Mouse (Mus musculus): ENCODE data around the gene Myl6b. TPM values are rescaled to one million over a fixed set of nuclear protein-coding genes. Genes with fewer than 3 reads are reported as not detected.
A peak's percentile ranks its signal among the peaks of the same experiment; 100 is the strongest.

Gene Myl6b
- polyA plus RNA-seq (2015; fragmentation: Nextera tagmentation; extraction: Ambion mirVana), result 1.8 and 2.0 TPM in 2 replicates

DNA sequence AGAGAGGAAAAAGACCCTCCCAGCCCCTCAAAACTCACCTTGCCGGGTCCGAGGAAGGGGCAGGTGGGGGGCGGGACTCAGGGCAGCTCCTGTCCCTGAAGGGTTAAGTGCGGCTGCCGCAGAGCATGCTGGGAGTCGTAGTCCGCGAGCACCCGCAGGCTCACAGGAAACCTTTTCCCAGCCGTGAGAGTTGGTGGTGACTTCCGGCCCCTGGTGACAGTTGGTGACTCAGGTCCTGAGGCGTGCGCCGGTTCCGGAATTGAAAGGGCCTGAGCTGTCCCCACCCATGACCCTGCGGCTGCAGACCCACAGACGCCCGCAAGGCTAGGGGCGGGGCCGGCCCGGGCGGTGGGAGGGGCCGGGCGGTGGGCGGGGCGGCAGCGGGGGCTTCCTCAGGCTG is at the start of gene Myl6b:
TSS of gene Myl6b (minus strand) at position 96 of the 400 bp plus-strand sequence.
- Histone ChIP-seq H3K36me3 (ENCODE audit: control insufficient read depth, insufficient read depth) (no peaks in the 10 kb centered on the region), H3K27ac (ENCODE audit: low read length) (peak within 1 kb of the TSS; percentile 86), H3K9ac (ENCODE audit: low read depth, low read length) (peak within 1 kb of the TSS; percentile 74), H3K27me3 (ENCODE audit: control insufficient read depth, insufficient read depth, low read depth, low read length) (no peaks in the 10 kb centered on the region), H3K4me2 (ENCODE audit: low read depth, low read length) (peak within 1 kb of the TSS; percentile 90), H3K4me3 (ENCODE audit: low read depth, low read length) (peak within 1 kb of the TSS; percentile 71), H3K9me3 (replicated peaks; ENCODE audit: control insufficient read depth, low read length) (no peaks in the 10 kb centered on the region), H3K4me1 (ENCODE audit: control insufficient read depth, low read depth, low read length) (peaks cover 33% of the 10 kb centered on the region)
- under 1% methylated on average over 27 of the region's 27 CpGs for WGBS (ENCODE audit: insufficient replicate concordance)
- ATAC-seq (ENCODE audit: low read depth), result peak; percentile 88

DNA sequence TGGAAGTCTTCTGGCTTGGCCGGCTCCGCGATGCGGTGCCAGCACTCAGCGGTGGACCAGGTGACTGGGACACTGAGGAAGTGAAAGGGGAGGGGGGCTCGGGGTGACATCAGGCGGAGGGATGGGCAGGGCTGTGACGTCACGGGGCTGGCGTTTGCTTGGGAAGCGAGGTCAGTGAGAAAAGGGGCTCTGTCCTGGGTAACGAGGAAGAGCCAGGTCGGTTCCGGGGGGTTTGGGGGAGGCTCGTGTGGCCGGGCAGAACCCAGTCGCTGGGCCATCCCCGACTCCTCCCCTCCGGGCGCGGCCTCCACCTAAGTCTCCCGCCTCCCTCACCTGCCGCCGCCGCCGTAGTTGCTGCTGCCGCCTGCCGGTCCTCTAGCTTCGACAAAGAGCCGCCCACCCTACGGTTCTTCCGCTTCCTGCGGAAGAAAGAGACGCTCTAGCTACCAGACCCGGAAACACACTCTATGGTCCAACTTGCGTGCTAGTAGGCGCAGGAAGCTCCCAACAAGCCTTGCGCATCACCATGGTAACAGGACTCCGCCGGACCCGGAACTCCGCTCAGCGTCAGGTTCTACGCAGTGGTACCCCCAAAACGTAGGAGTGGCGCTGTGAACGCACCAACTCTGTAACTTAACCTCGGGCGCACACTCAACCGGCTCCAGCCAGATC is 49.0 kb upstream of the Myl6b start, which contains the start of gene Zc3h10:
TSS of gene Zc3h10 (minus strand) at position 414 of the 672 bp plus-strand sequence.
- peak; percentile 87 for ATAC-seq (ENCODE audit: low read depth)
- peak within 1 kb of the TSS; percentile 83 for H3K27ac ChIP-seq (ENCODE audit: low read length)
- H3K36me3 ChIP-seq (ENCODE audit: control insufficient read depth, insufficient read depth), result peaks cover 22% of the 10 kb centered on the region
- peak within 1 kb of the TSS; percentile 86 for H3K4me2 ChIP-seq (ENCODE audit: low read depth, low read length)
- peak within 1 kb of the TSS; percentile 81 for H3K9ac ChIP-seq (ENCODE audit: low read depth, low read length)
- no peaks in the 10 kb centered on the region for H3K9me3 ChIP-seq (replicated peaks; ENCODE audit: control insufficient read depth, low read length)
- under 1% methylated on average over 50 of the region's 50 CpGs for WGBS (ENCODE audit: insufficient replicate concordance)
- no peaks in the 10 kb centered on the region for H3K27me3 ChIP-seq (ENCODE audit: control insufficient read depth, insufficient read depth, low read depth, low read length)
- H3K4me3 ChIP-seq (ENCODE audit: low read depth, low read length), result peak within 1 kb of the TSS; percentile 75
- peaks cover 12% of the 10 kb centered on the region for H3K4me1 ChIP-seq (ENCODE audit: control insufficient read depth, low read depth, low read length)

DNA sequence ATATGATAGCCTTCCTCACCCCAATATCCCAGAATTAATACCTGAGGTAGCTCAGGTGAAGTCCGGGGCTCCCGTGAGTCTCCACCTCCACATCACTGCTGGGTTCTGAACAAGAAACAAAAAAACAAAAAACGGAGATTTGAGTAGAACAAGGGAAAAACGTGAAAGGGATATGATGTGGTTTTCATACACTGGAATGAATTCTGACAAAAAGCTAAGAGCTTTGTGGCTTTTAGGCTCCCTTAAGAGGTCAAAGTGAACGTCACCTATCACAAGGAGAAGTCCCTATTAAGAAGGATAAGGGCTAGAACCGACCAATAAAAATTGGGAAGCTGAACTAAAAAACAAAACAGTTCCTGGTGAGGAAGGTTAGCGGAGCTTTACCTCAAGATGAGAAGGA is 48.3 kb upstream of the Myl6b start:
- WGBS (ENCODE audit: insufficient replicate concordance), result 8% methylated on average over 7 of the region's 7 CpGs
- H3K36me3 ChIP-seq (ENCODE audit: control insufficient read depth, insufficient read depth), result peaks cover 22% of the 10 kb centered on the region
- peak overlapping the region; percentile 75 for H3K4me3 ChIP-seq (ENCODE audit: low read depth, low read length)
- H3K4me1 ChIP-seq (ENCODE audit: control insufficient read depth, low read depth, low read length), result peaks cover 12% of the 10 kb centered on the region
- no peak for ATAC-seq (ENCODE audit: low read depth)
- peak overlapping the region; percentile 86 for H3K4me2 ChIP-seq (ENCODE audit: low read depth, low read length)
- no peaks in the 10 kb centered on the region for H3K9me3 ChIP-seq (replicated peaks; ENCODE audit: control insufficient read depth, low read length)
- H3K9ac ChIP-seq (ENCODE audit: low read depth, low read length), result peak overlapping the region; percentile 81
- peak overlapping the region; percentile 83 for H3K27ac ChIP-seq (ENCODE audit: low read length)
- no peaks in the 10 kb centered on the region for H3K27me3 ChIP-seq (ENCODE audit: control insufficient read depth, insufficient read depth, low read depth, low read length)

DNA sequence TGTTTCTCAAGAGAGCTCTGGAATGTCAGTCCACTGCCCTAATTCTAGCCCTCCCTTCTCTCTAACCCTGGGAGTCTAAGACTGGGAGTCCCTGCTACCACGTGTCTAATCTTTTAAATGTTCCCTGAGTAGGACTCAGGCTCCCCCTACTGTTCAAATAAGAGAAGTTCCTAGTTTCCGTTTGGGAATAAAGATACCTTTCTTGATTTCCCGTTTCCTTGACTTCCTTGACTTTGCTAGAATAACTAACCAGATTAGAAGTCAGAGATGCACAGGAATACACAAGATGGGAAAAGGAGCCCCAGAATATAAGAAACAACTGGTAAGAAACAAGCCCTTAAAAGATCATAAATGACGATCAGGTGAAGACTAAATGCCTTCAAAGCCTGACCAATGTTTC is 47.9 kb upstream of the Myl6b start:
- Histone ChIP-seq H3K9me3 (replicated peaks; ENCODE audit: control insufficient read depth, low read length) (no peaks in the 10 kb centered on the region), H3K9ac (ENCODE audit: low read depth, low read length) (peak overlapping the region; percentile 81)

GRCm38 (mm10) chr10:128545570-128545898 is 47.0 kb upstream of the Myl6b start:
- Histone ChIP-seq H3K4me2 (ENCODE audit: low read depth, low read length) (no peak overlapping the region), H3K9me3 (replicated peaks; ENCODE audit: control insufficient read depth, low read length) (no peaks in the 10 kb centered on the region), H3K9ac (ENCODE audit: low read depth, low read length) (no peak overlapping the region), H3K4me1 (ENCODE audit: control insufficient read depth, low read depth, low read length) (peaks cover 12% of the 10 kb centered on the region), H3K27ac (ENCODE audit: low read length) (no peak overlapping the region), H3K4me3 (ENCODE audit: low read depth, low read length) (no peak overlapping the region), H3K36me3 (ENCODE audit: control insufficient read depth, insufficient read depth) (peaks cover 22% of the 10 kb centered on the region), H3K27me3 (ENCODE audit: control insufficient read depth, insufficient read depth, low read depth, low read length) (no peaks in the 10 kb centered on the region)
- no peak for ATAC-seq (ENCODE audit: low read depth)
- WGBS (ENCODE audit: insufficient replicate concordance), result 82% methylated on average over 3 of the region's 3 CpGs

More for the DNA sequence above, 47.9 kb upstream of the Myl6b start:
- Histone ChIP-seq H3K27me3 (ENCODE audit: control insufficient read depth, insufficient read depth, low read depth, low read length) (no peaks in the 10 kb centered on the region), H3K4me3 (ENCODE audit: low read depth, low read length) (peak overlapping the region; percentile 75), H3K36me3 (ENCODE audit: control insufficient read depth, insufficient read depth) (peaks cover 22% of the 10 kb centered on the region), H3K27ac (ENCODE audit: low read length) (peak overlapping the region; percentile 83), H3K4me2 (ENCODE audit: low read depth, low read length) (peak overlapping the region; percentile 86), H3K4me1 (ENCODE audit: control insufficient read depth, low read depth, low read length) (peaks cover 12% of the 10 kb centered on the region)
- no peak for ATAC-seq (ENCODE audit: low read depth)
- 5% methylated on average over 4 of the region's 4 CpGs for WGBS (ENCODE audit: insufficient replicate concordance)

- Histone ChIP-seq H3K4me1 (ENCODE audit: control insufficient read depth, low read depth, low read length) (peaks cover 12% of the 10 kb centered on the region), H3K27me3 (ENCODE audit: control insufficient read depth, insufficient read depth, low read depth, low read length) (no peaks in the 10 kb centered on the region), H3K27ac (ENCODE audit: low read length) (no peak overlapping the region), H3K9ac (ENCODE audit: low read depth, low read length) (no peak overlapping the region), H3K4me3 (ENCODE audit: low read depth, low read length) (no peak overlapping the region), H3K4me2 (ENCODE audit: low read depth, low read length) (no peak overlapping the region), H3K36me3 (ENCODE audit: control insufficient read depth, insufficient read depth) (peaks cover 22% of the 10 kb centered on the region), H3K9me3 (replicated peaks; ENCODE audit: control insufficient read depth, low read length) (no peaks in the 10 kb centered on the region)
- WGBS (ENCODE audit: insufficient replicate concordance), result 88% methylated on average over 37 of the region's 37 CpGs
- no peak for ATAC-seq (ENCODE audit: low read depth)
These were observed 46.4 kb upstream of the Myl6b start for GRCm38 (mm10) chr10:128544674-128545569.

- Histone ChIP-seq H3K36me3 (ENCODE audit: control insufficient read depth, insufficient read depth) (peaks cover 22% of the 10 kb centered on the region), H3K9me3 (replicated peaks; ENCODE audit: control insufficient read depth, low read length) (no peaks in the 10 kb centered on the region), H3K4me3 (ENCODE audit: low read depth, low read length) (no peak overlapping the region), H3K4me2 (ENCODE audit: low read depth, low read length) (no peak overlapping the region), H3K27ac (ENCODE audit: low read length) (no peak overlapping the region), H3K4me1 (ENCODE audit: control insufficient read depth, low read depth, low read length) (peaks cover 8% of the 10 kb centered on the region), H3K9ac (ENCODE audit: low read depth, low read length) (no peak overlapping the region), H3K27me3 (ENCODE audit: control insufficient read depth, insufficient read depth, low read depth, low read length) (no peaks in the 10 kb centered on the region)
- 90% methylated on average over 15 of the region's 15 CpGs for WGBS (ENCODE audit: insufficient replicate concordance)
- no peak for ATAC-seq (ENCODE audit: low read depth)
These were observed 45.7 kb upstream of the Myl6b start for GRCm38 (mm10) chr10:128544151-128544657.

DNA sequence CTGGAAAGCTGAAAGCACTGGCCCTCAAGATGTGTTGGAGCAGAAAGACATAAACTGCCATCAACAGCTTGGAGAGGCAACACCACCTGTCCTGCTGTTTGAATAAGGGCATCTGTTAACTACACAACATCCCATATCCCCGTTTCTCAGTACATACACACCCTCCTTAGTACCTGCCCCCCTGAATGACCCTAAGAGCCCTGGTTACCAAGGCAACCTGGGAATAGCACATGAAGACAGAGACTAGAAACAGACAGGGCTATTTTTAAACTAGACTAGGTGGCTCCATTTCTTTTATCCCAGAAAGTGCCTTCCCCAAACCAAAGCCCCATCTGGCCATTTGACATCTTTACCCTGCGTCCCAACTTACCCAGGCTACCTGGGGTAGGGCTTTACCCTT is 44.6 kb upstream of the Myl6b start:
- Histone ChIP-seq H3K9ac (ENCODE audit: low read depth, low read length) (no peak overlapping the region), H3K4me1 (ENCODE audit: control insufficient read depth, low read depth, low read length) (peaks cover 8% of the 10 kb centered on the region), H3K27me3 (ENCODE audit: control insufficient read depth, insufficient read depth, low read depth, low read length) (no peaks in the 10 kb centered on the region), H3K4me3 (ENCODE audit: low read depth, low read length) (no peak overlapping the region), H3K4me2 (ENCODE audit: low read depth, low read length) (no peak overlapping the region), H3K27ac (ENCODE audit: low read length) (no peak overlapping the region), H3K36me3 (ENCODE audit: control insufficient read depth, insufficient read depth) (peaks cover 22% of the 10 kb centered on the region), H3K9me3 (replicated peaks; ENCODE audit: control insufficient read depth, low read length) (no peaks in the 10 kb centered on the region)
- 71% methylated on average over 2 of the region's 2 CpGs for WGBS (ENCODE audit: insufficient replicate concordance)
- ATAC-seq (ENCODE audit: low read depth), result no peak

All from liver, embryonic 16.5 days (tissue).